Mouse (Mus musculus) CH12F3 (cell line): Measurements from ENCODE around the gene Cd79b.

ENCODE experiments used
- in situ Hi-C: fragments of 300-500 bp; cut with MboI; formaldehyde crosslinking; loops from 2 replicates; pipeline ENCODE4 v1.14.3; 2020; ENCODE audit warnings: low sequenced_read_pairs

Gene Cd79b

GRCm38 (mm10) chr11:106274971-106275411 lies 39.6 kb downstream of the Cd79b start:
- in situ Hi-C loops = no loop called here

- in situ Hi-C loops = no loop called here
Observed at GRCm38 (mm10) chr11:106274374-106274773, 40.2 kb downstream of the Cd79b start.

- in situ Hi-C loops = no loop called here
Observed at GRCm38 (mm10) chr11:106273811-106274210, 40.8 kb downstream of the Cd79b start.

- in situ Hi-C loops = no loop called here
Observed at GRCm38 (mm10) chr11:106273311-106273684, 41.3 kb downstream of the Cd79b start.

- in situ Hi-C loops = no loop called here
Observed at GRCm38 (mm10) chr11:106272644-106273310, 41.8 kb downstream of the Cd79b start, which contains the start of gene Smarcd2. TSS of gene Smarcd2 (minus strand) at chr11:106272972.

- in situ Hi-C loops = no loop called here
Observed at GRCm38 (mm10) chr11:106271794-106272643, 42.5 kb downstream of the Cd79b start.

- in situ Hi-C loops = no loop called here
Observed at GRCm38 (mm10) chr11:106271131-106271793, 43.3 kb downstream of the Cd79b start.

GRCm38 (mm10) chr11:106269060-106269431 lies 45.5 kb downstream of the Cd79b start:
- in situ Hi-C loops = no loop called here

GRCm38 (mm10) chr11:106268326-106269059 lies 46.1 kb downstream of the Cd79b start:
- in situ Hi-C loops = no loop called here

GRCm38 (mm10) chr11:106267871-106268270 lies 46.7 kb downstream of the Cd79b start:
- in situ Hi-C loops = no loop called here

GRCm38 (mm10) chr11:106267311-106267852 lies 47.2 kb downstream of the Cd79b start:
- in situ Hi-C loops = no loop called here

GRCm38 (mm10) chr11:106266431-106266830 lies 48.1 kb downstream of the Cd79b start:
- in situ Hi-C loops = no loop called here

- in situ Hi-C loops = no loop called here
Observed at GRCm38 (mm10) chr11:106265570-106265969, 49.0 kb downstream of the Cd79b start.

- in situ Hi-C loops = no loop called here
Observed at GRCm38 (mm10) chr11:106264988-106265387, 49.6 kb downstream of the Cd79b start.

- in situ Hi-C loops = no loop called here
Observed at GRCm38 (mm10) chr11:106263963-106264362, 50.6 kb downstream of the Cd79b start.
